Mouse (Mus musculus) ES-E14 (cell line): ENCODE data around the gene Tmem100. TPM values are rescaled to one million over a fixed set of nuclear protein-coding genes. Genes with fewer than 3 reads are reported as not detected.

Experiments used
- DNase-seq: peaks from one replicate; pipeline ENCODE4 v3.0.0-alpha.2; 2013; ENCODE audit warnings: low read depth, low spot score
- H3K27ac ChIP-seq: 2 replicates; pipeline ENCODE4 v1.5.1; 2012; ENCODE audit warnings: low read depth, mild to moderate bottlenecking, low read length, moderate library complexity, mixed read lengths; ENCODE audit not compliant: poor library complexity, insufficient read depth, severe bottlenecking
- H3K36me3 ChIP-seq: 2 replicates; pipeline ENCODE4 v1.6.1; 2012; ENCODE audit warnings: mild to moderate bottlenecking, low read length, moderate library complexity, mixed read lengths; ENCODE audit not compliant: control insufficient read depth, poor library complexity, insufficient read depth, severe bottlenecking
- H3K4me1 ChIP-seq, 2 experiments: fragments of 150-350 bp in 1 of 2; sonication (generic) in 1 of 2; 2 replicates each; pipeline ENCODE4 v1.6.1; 2012; ENCODE audit warnings: low read length in 2 of 2, mild to moderate bottlenecking in 1 of 2, mixed read lengths in 1 of 2; ENCODE audit not compliant: control insufficient read depth in 2 of 2, insufficient read depth in 2 of 2, poor library complexity in 1 of 2
- H3K4me3 ChIP-seq, 2 experiments: fragments of 150-350 bp in 1 of 2; sonication (generic) in 1 of 2; 2 replicates each; pipeline ENCODE4 v1.5.1; 2012; ENCODE audit warnings: low read length in 2 of 2, low read depth in 1 of 2, mild to moderate bottlenecking in 1 of 2, mixed read lengths in 1 of 2; ENCODE audit not compliant: insufficient read depth in 1 of 2, poor library complexity in 1 of 2, severe bottlenecking in 1 of 2
- H3K9ac ChIP-seq: 2 replicates; pipeline ENCODE4 v1.6.1; 2012; ENCODE audit warnings: low read depth, mild to moderate bottlenecking, low read length, mixed read lengths; ENCODE audit not compliant: poor library complexity, insufficient read depth, severe bottlenecking
- H3K9me3 ChIP-seq: fragments of 150-350 bp; sonication (generic); 2 replicates; pipeline ENCODE4 v1.6.1; 2012; ENCODE audit warnings: low read depth, mild to moderate bottlenecking, low read length; ENCODE audit not compliant: control insufficient read depth, insufficient read depth
- CHD2 ChIP-seq: IDR thresholded peaks from 2 replicates; pipeline ENCODE4 v1.6.1; 2014; ENCODE audit warnings: mild to moderate bottlenecking, low read depth, low read length, inconsistent platforms
- HCFC1 ChIP-seq: IDR thresholded peaks from 2 replicates; pipeline ENCODE4 v1.6.1; 2012; ENCODE audit warnings: low read length, inconsistent platforms, borderline replicate concordance; ENCODE audit not compliant: insufficient read depth
- MAFK ChIP-seq: IDR thresholded peaks from 2 replicates; pipeline ENCODE4 v1.6.1; 2014; ENCODE audit warnings: mild to moderate bottlenecking, low read depth, low read length, inconsistent platforms; ENCODE audit not compliant: insufficient read depth
- ZC3H11A ChIP-seq: IDR thresholded peaks from 2 replicates; pipeline ENCODE4 v1.6.1; 2012; ENCODE audit warnings: low read depth, mild to moderate bottlenecking, inconsistent platforms, low read length, borderline replicate concordance
- ZNF384 ChIP-seq: IDR thresholded peaks from 2 replicates; pipeline ENCODE4 v1.6.1; 2012; ENCODE audit warnings: low read depth, low read length, inconsistent platforms
- in situ Hi-C, 2 experiments: fragments of 600-800 bp; cut with MboI; formaldehyde crosslinking; loops; one replicate each; pipeline ENCODE4 v1.15.1; 2025; ENCODE audit warnings: low sequenced_read_pairs in 2 of 2, inconsistent platforms in 1 of 2; ENCODE audit not compliant: unreplicated experiment in 2 of 2
- total RNA-seq: library from RNA; depleted of rRNA; stranded (reverse); fragments of 300-350 nt; gene quantifications from 2 replicates; pipeline ENCODE4 v1.2.3, GENCODE M21; 2012

The Tmem100 gene
- total RNA-seq, 1 experiment, result 0.18 TPM

GRCm38 (mm10) chr11:90001396-90002230 lies 28.5 kb upstream of the Tmem100 start:
- in situ Hi-C loops, result no loop called here
- 0 out of 4 replicates have a peak overlapping the region, but pooled peaks of 1 of the 2 experiments have one; percentile 91 for H3K4me3 ChIP-seq
- peaks cover 0 to 2% of the 10 kb centered on the region in 2 experiments; a peak in 1 of 4 replicates for H3K4me1 ChIP-seq
- TF ChIP-seq MAFK (no peak), ZNF384 (no peak), ZC3H11A (no peak)
- H3K27ac ChIP-seq, result no peak overlapping the region
- no peak for DNase-seq
- H3K9me3 ChIP-seq, result no peaks in the 10 kb centered on the region
- no peaks in the 10 kb centered on the region for H3K36me3 ChIP-seq
- no peak overlapping the region for H3K9ac ChIP-seq

GRCm38 (mm10) chr11:90002231-90002986 lies 27.7 kb upstream of the Tmem100 start, which contains the start of gene Pctp:
Gene Pctp (minus strand): TSS chr11:90002894.
- in situ Hi-C loops, result no loop called here
- H3K4me3 ChIP-seq, result peak within 1 kb of the TSS; percentile 91 to 93
- H3K36me3 ChIP-seq, result no peaks in the 10 kb centered on the region
- peak; percentile 82 for DNase-seq
- H3K27ac ChIP-seq, result no peak within 1 kb of the TSS
- no peak for TF ChIP-seq ZNF384
- H3K9me3 ChIP-seq, result no peaks in the 10 kb centered on the region
- peaks cover 0 to 2% of the 10 kb centered on the region in 2 experiments; a peak in 1 of 4 replicates for H3K4me1 ChIP-seq
- H3K9ac ChIP-seq, result peak within 1 kb of the TSS; percentile 87

GRCm38 (mm10) chr11:90002987-90003348 lies 27.2 kb upstream of the Tmem100 start:
- Histone ChIP-seq H3K9me3 (no peaks in the 10 kb centered on the region), H3K36me3 (no peaks in the 10 kb centered on the region), H3K27ac (no peak overlapping the region), H3K4me3 (peak overlapping the region; percentile 38 to 91), H3K4me1 (peaks cover 0 to 2% of the 10 kb centered on the region in 2 experiments; a peak in 1 of 4 replicates), H3K9ac (no peak overlapping the region; the same call in 1 of the 2 replicates)
- in situ Hi-C loops, result no loop called here
- TF ChIP-seq MAFK, result no peak
- TF ChIP-seq CHD2, result no peak
- no peak for TF ChIP-seq HCFC1
- no peak for TF ChIP-seq ZNF384
- no peak for DNase-seq

- Histone ChIP-seq H3K4me1 (peaks cover 0 to 2% of the 10 kb centered on the region in 2 experiments; a peak in 1 of 4 replicates), H3K36me3 (no peaks in the 10 kb centered on the region), H3K9ac (no peak overlapping the region), H3K4me3 (no peak overlapping the region), H3K9me3 (no peaks in the 10 kb centered on the region), H3K27ac (no peak overlapping the region)
- DNase-seq, result no peak
- in situ Hi-C loops, result no loop called here
- TF ChIP-seq ZC3H11A, result no peak
- TF ChIP-seq HCFC1, result no peak
- TF ChIP-seq MAFK, result no peak
- no peak for TF ChIP-seq CHD2
- TF ChIP-seq ZNF384, result no peak
Measured at GRCm38 (mm10) chr11:90003386-90003785, 26.8 kb upstream of the Tmem100 start.
